Mouse (Mus musculus) 416B (cell line): Measurements from ENCODE around the gene Olfr1206.

ENCODE experiments used
- DNase-seq: peaks from one replicate; pipeline ENCODE4 v3.0.0; 2011; ENCODE audit warnings: low read depth

Gene Olfr1206

GRCm38 (mm10) chr2:88862931-88863330 is at the start of gene Olfr1206:
Gene Olfr1206 (plus strand): TSS chr2:88863231.
- no peak for DNase-seq

GRCm38 (mm10) chr2:88814196-88814595 is 48.8 kb upstream of the Olfr1206 start, which contains the start of gene Olfr1202:
Gene Olfr1202 (plus strand): TSS chr2:88814496.
- no peak for DNase-seq

- no peak for DNase-seq
These were observed 33.6 kb upstream of the Olfr1206 start, which contains the start of gene Olfr1205 for GRCm38 (mm10) chr2:88829437-88829836. Gene Olfr1205 (plus strand): TSS chr2:88829737.

- DNase-seq: no peak
These were observed 24.6 kb upstream of the Olfr1206 start for GRCm38 (mm10) chr2:88838477-88838876.

GRCm38 (mm10) chr2:88848992-88849391 is 14.0 kb upstream of the Olfr1206 start, which contains the start of gene Olfr1204:
Gene Olfr1204 (plus strand): TSS chr2:88849292.
- DNase-seq: no peak

- DNase-seq: no peak
These were observed 39.2 kb downstream of the Olfr1206 start, which contains the start of gene Olfr1208 for GRCm38 (mm10) chr2:88902211-88902610. Gene Olfr1208 (minus strand): TSS chr2:88902311.

- no peak for DNase-seq
These were observed 52.0 kb downstream of the Olfr1206 start, which contains the start of gene Olfr1209 for GRCm38 (mm10) chr2:88915057-88915456. Gene Olfr1209 (minus strand): TSS chr2:88915157.
